Mouse (Mus musculus): Measurements from ENCODE around the gene Vmn2r47.
"Not testable (repeated sequence)": the region's sequence is repeated elsewhere in the genome, so short reads cannot be mapped to it uniquely, and the experiment has no call there.

The Vmn2r47 gene

GRCm38 (mm10) chr7:9841225-9841624, at the start of gene Vmn2r47:
Vmn2r47 (minus strand) TSS chr7:9841325.
- DNase-seq, result not testable (repeated sequence)

GRCm38 (mm10) chr7:9770471-9770870, 70.7 kb downstream of the Vmn2r47 start, which contains the start of gene Vmn2r46:
Vmn2r46 (minus strand) TSS chr7:9770571.
- not testable (repeated sequence) for DNase-seq

Measured in right cerebral cortex, adult 18-20 months (tissue).